Mouse (Mus musculus) heart, embryonic 14.5 days (tissue): ENCODE measurements at regions not wholly inside any gene's neighbourhood (a gene's known extent, or its start where the extent isn't known, plus 50 kb on each side); places are given as distances from the start of the nearest gene placed in this dataset.

Experiments used
- ATAC-seq: fragments of 200-750 bp; cut with Nextera tagmentation; 2 replicates; pipeline ENCODE4 v1.8.0; 2017; ENCODE audit warnings: low read depth, moderate TSS enrichment; ENCODE audit not compliant: insufficient number of reproducible peaks, insufficient read depth, low FRiP score
- H3K27ac ChIP-seq, 2 experiments: fragments of 200-500 bp in 1 of 2; fragments of 300-500 bp in 1 of 2; sonication (generic) in 1 of 2; replicated peaks in 1 of 2; 2 replicates each; pipeline ENCODE4 v1.5.1; 2012 to 2014; ENCODE audit warnings: low read depth in 2 of 2, low read length in 2 of 2, control low read depth in 1 of 2, mild to moderate bottlenecking in 1 of 2, mixed read lengths in 1 of 2; ENCODE audit not compliant: control insufficient read depth in 1 of 2, insufficient read depth in 1 of 2
- H3K27me3 ChIP-seq: fragments of 300-500 bp; sonication (generic); 2 replicates; pipeline ENCODE4 v1.6.1; 2014; ENCODE audit warnings: mild to moderate bottlenecking, low read length, control low read depth; ENCODE audit not compliant: control insufficient read depth, insufficient read depth
- H3K36me3 ChIP-seq: fragments of 300-500 bp; sonication (generic); 2 replicates; pipeline ENCODE4 v1.6.1; 2014; ENCODE audit warnings: mild to moderate bottlenecking, control low read depth, low read length, mixed read lengths; ENCODE audit not compliant: control insufficient read depth, insufficient read depth
- H3K4me1 ChIP-seq, 2 experiments: fragments of 200-500 bp in 1 of 2; fragments of 300-500 bp in 1 of 2; sonication (generic) in 1 of 2; 2 replicates each; pipeline ENCODE4 v1.6.1; 2012 to 2014; ENCODE audit warnings: low read length in 2 of 2, control low read depth in 1 of 2, mixed read lengths in 1 of 2; ENCODE audit not compliant: control insufficient read depth in 2 of 2, insufficient read depth in 2 of 2
- H3K4me2 ChIP-seq: fragments of 300-500 bp; sonication (generic); 2 replicates; pipeline ENCODE4 v1.6.1; 2014; ENCODE audit warnings: mild to moderate bottlenecking, low read length
- H3K4me3 ChIP-seq, 2 experiments: fragments of 200-500 bp in 1 of 2; fragments of 300-500 bp in 1 of 2; sonication (generic) in 1 of 2; 2 replicates each; pipeline ENCODE4 v1.5.1; 2012 to 2014; ENCODE audit warnings: low read length in 2 of 2, mild to moderate bottlenecking in 2 of 2, control low read depth in 1 of 2, low read depth in 1 of 2, moderate library complexity in 1 of 2; ENCODE audit not compliant: control insufficient read depth in 1 of 2, insufficient read depth in 1 of 2
- H3K9ac ChIP-seq: fragments of 300-500 bp; sonication (generic); 2 replicates; pipeline ENCODE4 v1.6.1; 2014; ENCODE audit warnings: mild to moderate bottlenecking, low read length
- H3K9me3 ChIP-seq: fragments of 300-500 bp; sonication (generic); 2 replicates; pipeline ENCODE4 v1.6.1; 2016; ENCODE audit warnings: low read length, control low read depth; ENCODE audit not compliant: control insufficient read depth
- WGBS: fragments of 180-500 bp; shearing (Covaris S2); extraction: QIAGEN DNeasy Blood & Tissue Kit; methylation state at CpG from one replicate; pipeline ENCODE4 v1.1.7; 2014; 5-methylcytosine and 5-hydroxymethylcytosine counted together

DNA sequence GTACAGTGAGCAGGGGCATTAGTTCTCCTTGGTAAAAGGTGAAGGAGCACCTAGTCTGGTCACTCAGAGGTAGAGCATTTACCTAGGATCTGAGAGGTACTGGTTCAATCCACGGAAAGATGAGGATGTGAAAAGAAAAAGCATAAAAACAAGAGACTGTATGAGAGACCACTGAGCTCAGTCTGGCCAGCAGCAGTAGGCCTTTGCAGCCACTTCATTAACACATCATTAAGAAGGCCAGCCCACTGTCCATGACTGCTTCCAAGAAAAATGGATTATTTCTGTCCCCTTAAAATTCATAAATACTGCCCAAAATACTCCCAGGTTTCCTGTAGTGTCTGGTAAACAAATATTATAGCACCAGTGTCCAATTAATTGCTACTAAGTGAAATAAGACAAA is 499.3 kb upstream of the 4930578C19Rik start:
- no peak for ATAC-seq
- WGBS: 55% methylated on average over 1 of the region's 1 CpGs
- H3K4me1 ChIP-seq: no peaks in the 10 kb centered on the region
- H3K9ac ChIP-seq: no peak overlapping the region
- H3K4me2 ChIP-seq: no peak overlapping the region
- H3K9me3 ChIP-seq: no peaks in the 10 kb centered on the region
- H3K4me3 ChIP-seq: no peak overlapping the region
- H3K36me3 ChIP-seq: no peaks in the 10 kb centered on the region
- no peaks in the 10 kb centered on the region for H3K27me3 ChIP-seq
- H3K27ac ChIP-seq: no peak overlapping the region

DNA sequence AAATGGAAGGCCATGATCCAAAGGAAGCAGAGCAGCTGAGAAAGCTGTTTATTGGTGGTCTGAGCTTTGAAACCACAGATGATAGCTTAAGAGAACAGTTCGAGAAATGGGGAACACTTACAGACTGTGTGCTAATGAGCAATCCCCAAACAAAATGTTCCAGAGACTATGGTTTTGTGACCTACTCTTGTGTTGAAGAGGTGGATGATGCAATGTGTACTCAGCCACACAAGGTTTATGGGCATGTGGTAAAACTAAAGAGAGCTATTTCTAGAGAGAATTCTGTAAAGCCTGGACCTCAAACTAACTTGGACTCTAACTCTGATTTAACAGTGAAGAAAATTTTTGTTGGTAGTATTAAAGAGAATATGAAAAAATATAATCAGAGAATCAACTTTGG is 481.4 kb upstream of the 4930578C19Rik start:
- WGBS: 68% methylated on average over 1 of the region's 1 CpGs
- Histone ChIP-seq H3K4me3 (no peak overlapping the region), H3K27me3 (no peaks in the 10 kb centered on the region), H3K9ac (no peak overlapping the region), H3K27ac (no peak overlapping the region), H3K9me3 (no peaks in the 10 kb centered on the region), H3K4me2 (no peak overlapping the region), H3K36me3 (no peaks in the 10 kb centered on the region), H3K4me1 (no peaks in the 10 kb centered on the region)
- ATAC-seq: no peak

DNA sequence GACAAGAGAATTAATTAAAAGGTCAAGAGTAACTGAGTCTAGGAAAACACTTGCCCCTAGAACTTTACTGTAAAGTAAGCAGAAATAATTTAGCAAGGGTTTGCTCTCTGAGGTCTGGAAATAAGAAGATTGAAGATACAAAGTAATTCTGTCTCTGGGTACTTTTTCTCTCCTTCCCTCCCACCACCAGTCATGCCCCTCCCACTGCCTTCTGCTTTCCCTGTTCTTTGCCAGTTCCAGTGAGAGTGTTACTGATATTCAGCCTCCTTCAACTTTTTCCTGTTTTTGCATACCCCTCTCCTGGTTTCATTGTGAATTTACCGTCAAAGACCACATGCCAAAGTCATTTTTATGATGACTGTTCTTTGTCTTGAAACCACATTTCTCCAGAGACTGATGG is 472.1 kb upstream of the 4930578C19Rik start:
- H3K4me2 ChIP-seq: no peak overlapping the region
- no peak overlapping the region for H3K9ac ChIP-seq
- no peaks in the 10 kb centered on the region for H3K27me3 ChIP-seq
- WGBS: 56% methylated on average over 1 of the region's 1 CpGs
- no peak for ATAC-seq
- no peaks in the 10 kb centered on the region for H3K36me3 ChIP-seq
- H3K4me1 ChIP-seq: no peaks in the 10 kb centered on the region
- H3K27ac ChIP-seq: no peak overlapping the region
- no peak overlapping the region for H3K4me3 ChIP-seq
- no peaks in the 10 kb centered on the region for H3K9me3 ChIP-seq

DNA sequence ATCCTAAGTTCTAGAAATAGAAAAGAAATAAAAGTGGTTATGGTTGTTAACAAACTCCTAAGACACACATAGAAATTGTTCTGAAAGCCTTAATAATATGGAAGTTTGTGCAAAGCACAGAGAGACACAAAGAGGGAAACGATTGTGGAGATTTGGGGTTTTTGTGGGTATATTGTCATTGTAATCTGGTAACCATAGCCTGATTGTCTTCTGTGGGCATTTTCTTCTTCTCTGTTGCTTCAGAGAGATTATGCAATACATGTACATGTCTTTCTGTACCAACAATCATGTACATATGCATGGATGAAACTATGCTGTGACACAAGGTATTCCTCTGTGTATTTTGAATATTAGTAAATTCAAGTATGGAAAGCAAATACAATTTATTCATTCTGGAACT is 461.9 kb upstream of the 4930578C19Rik start:
- Histone ChIP-seq H3K9ac (no peak overlapping the region), H3K27ac (no peak overlapping the region), H3K36me3 (no peaks in the 10 kb centered on the region), H3K9me3 (no peaks in the 10 kb centered on the region), H3K4me1 (no peaks in the 10 kb centered on the region), H3K4me2 (no peak overlapping the region), H3K27me3 (no peaks in the 10 kb centered on the region), H3K4me3 (no peak overlapping the region)
- 73% methylated on average over 1 of the region's 1 CpGs for WGBS
- ATAC-seq: no peak

DNA sequence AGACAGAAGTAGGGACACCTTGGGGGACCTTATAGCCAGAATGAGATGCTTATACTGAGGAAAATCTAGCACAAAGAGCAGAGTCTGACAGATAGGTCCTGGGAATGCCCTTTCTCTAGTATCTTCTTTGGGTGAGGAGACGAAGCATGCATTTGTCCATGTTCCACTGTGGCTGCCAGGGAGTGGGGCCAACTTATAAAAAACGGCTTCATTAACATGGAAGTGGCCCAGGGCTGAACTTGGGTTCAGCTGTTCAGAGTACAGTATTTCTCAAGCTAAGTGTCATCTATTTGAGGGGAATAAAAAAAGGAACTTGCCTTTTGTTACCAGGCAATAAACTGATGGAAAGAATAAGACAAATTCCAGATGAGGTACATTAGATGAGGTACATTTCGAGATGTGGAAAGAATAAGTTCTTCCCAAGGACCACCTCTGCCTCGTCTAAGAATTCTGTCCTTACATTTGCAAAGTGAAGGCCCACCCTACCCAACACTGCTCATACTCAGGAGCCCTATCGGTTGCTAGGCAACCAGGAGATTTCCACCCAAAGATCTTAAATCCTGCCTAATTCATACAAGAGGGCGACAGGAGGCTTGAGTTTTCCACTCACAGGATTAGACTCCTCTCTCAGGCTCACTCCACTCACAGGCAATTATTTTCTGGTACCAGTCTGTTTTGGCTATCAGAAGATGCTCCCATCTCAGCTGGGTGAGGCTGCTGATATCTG is 460.3 kb upstream of the 4930578C19Rik start:
- WGBS: 52% methylated on average over 6 of the region's 6 CpGs
- no peaks in the 10 kb centered on the region for H3K36me3 ChIP-seq
- H3K4me3 ChIP-seq: no peak overlapping the region
- no peaks in the 10 kb centered on the region for H3K27me3 ChIP-seq
- no peaks in the 10 kb centered on the region for H3K4me1 ChIP-seq
- H3K9me3 ChIP-seq: no peaks in the 10 kb centered on the region
- no peak overlapping the region for H3K4me2 ChIP-seq
- H3K9ac ChIP-seq: no peak overlapping the region
- no peak overlapping the region for H3K27ac ChIP-seq
- ATAC-seq: no peak

DNA sequence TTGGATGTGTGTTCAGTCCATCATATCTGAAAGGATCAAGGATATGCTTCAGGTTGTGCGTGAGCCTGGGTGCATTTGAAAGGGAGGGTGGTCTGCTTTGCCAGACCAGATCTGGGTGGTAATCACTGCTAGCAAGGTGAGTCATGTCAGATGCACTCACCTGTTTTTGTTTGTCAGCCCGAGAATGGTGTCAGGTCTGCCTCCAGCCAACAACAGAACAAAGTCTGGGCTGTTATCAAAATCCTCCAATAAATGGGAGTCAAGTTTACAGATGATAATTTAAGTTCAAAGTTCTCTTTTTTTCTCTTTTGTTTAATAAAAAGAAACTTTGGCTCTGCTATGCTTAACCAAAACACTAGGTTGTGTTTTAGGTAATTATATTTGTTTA is 421.6 kb upstream of the 4930578C19Rik start:
- ATAC-seq: no peak
- H3K4me3 ChIP-seq: no peak overlapping the region
- no peak overlapping the region for H3K4me2 ChIP-seq
- no peak overlapping the region for H3K9ac ChIP-seq
- WGBS: 70% methylated on average over 2 of the region's 2 CpGs
- H3K36me3 ChIP-seq: no peaks in the 10 kb centered on the region
- no peaks in the 10 kb centered on the region for H3K27me3 ChIP-seq
- no peak overlapping the region for H3K27ac ChIP-seq
- no peaks in the 10 kb centered on the region for H3K9me3 ChIP-seq
- no peaks in the 10 kb centered on the region for H3K4me1 ChIP-seq

DNA sequence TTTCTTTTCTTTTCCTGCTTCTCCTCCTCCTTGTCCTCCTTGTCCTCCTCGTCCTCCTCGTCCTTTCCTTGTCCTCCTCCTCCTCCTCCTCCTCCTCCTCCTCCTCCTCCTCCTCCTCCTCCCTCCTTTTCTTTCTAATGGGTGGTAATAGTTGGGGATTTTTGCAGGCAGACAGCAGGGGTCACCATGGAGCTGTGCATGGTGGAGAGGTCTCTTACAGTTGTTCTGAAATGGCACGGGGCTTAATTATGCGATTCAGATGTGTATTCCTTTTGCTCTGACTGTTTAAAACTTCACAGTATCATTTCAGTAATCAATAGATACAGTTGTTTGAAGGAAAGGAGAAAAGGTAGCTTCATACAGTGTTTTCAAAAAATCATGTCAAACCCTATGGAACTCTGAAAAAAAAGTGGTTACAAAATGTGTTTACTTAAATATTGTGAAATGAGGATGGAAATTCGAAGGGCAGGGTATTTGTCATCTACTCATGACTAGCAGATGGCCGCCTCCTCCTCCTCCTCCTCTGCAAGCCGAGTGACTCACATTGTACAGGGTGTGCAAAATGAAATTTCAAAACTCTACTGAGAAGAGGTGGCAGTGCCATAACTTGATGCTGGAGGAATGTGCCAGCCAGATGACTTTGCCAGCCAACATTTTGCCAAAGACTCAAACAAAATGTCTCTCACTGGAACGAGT is 421.0 kb upstream of the 4930578C19Rik start:
- H3K4me3 ChIP-seq: no peak overlapping the region
- no peaks in the 10 kb centered on the region for H3K27me3 ChIP-seq
- H3K4me2 ChIP-seq: no peak overlapping the region
- no peak overlapping the region for H3K27ac ChIP-seq
- H3K36me3 ChIP-seq: no peaks in the 10 kb centered on the region
- no peak for ATAC-seq
- H3K9me3 ChIP-seq: no peaks in the 10 kb centered on the region
- no peak overlapping the region for H3K9ac ChIP-seq
- H3K4me1 ChIP-seq: no peaks in the 10 kb centered on the region
- 45% methylated on average over 8 of the region's 8 CpGs for whole genome bisulfite sequencing

DNA sequence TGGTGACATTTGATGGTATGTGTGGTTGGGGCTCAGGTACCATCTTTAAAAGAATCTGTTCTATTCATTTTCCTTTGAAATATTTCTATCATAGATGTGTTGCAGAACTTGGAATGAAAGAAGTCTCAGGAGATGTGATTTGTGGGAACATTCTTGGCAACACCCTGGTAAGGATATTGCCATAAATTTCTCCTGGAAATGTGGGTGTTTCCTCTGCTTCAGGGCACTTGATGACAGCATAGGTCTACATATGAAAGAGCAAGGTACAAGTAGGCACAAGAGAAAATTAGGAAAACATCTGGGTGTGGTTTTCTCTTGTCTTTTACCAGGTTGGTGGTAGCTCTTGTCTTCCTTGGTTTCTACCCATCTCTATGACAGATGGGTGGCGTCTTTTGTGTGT is 414.5 kb upstream of the 4930578C19Rik start:
- Histone ChIP-seq H3K4me2 (no peak overlapping the region), H3K9me3 (no peaks in the 10 kb centered on the region)
- 65% methylated on average over 1 of the region's 1 CpGs for WGBS

More for the DNA sequence above, 414.5 kb upstream of the 4930578C19Rik start:
- Histone ChIP-seq H3K27me3 (no peaks in the 10 kb centered on the region), H3K36me3 (no peaks in the 10 kb centered on the region), H3K27ac (no peak overlapping the region), H3K4me1 (no peaks in the 10 kb centered on the region), H3K9ac (no peak overlapping the region), H3K4me3 (no peak overlapping the region)
- ATAC-seq: no peak
